Mouse (Mus musculus): ENCODE data around the gene Polr3gl.

The Polr3gl gene

GRCm38 (mm10) chr3:96573611-96574511, 20.1 kb downstream of the Polr3gl start:
- no peak for DNase-seq (ENCODE audit: low spot score in 2 of 2)

DNA sequence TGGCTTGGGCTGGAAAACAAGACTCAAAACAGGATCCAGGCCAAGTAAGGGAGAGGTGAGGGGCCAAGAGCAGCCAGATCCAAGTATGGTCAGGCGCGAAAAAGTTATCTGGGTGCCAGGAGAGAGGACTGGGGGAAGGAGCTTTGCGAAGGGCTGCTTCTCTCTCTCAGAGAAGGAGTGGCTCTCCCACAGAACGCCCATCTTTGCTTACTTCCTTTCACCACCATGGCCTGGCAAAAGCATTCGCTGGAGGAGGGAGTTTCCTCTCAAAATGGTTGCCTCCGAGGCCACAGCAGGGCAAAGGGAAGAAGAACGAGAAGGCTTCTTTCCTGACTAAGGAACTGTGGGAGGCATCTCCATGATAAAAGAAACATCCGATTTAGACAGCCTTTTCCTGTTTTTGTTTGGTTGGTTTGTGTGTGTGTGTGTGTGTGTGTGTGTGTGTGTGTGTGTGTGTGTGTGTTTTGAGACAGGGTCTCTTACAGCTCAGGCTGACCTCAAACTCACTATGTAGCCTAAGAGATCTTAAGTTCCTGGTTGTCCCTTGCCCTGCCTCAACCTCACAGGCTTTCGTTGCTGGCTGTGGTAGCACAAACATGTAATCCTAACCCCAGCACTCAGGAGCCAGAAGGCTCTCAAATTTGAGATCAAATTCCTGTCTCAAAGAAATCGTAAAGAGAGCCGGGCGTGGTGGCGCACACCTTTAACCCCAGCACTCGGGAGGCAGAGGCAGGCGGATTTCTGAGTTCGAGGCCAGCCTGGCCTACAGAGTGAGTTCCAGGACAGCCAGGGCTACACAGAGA, 21.9 kb downstream of the Polr3gl start:
- DNase-seq (ENCODE audit: low spot score in 2 of 2), result no peak

- DNase-seq (ENCODE audit: low spot score in 2 of 2), result no peak
Observed at GRCm38 (mm10) chr3:96571336-96571735, 22.6 kb downstream of the Polr3gl start.

- DNase-seq (ENCODE audit: low spot score in 2 of 2), result no peak
Observed at GRCm38 (mm10) chr3:96570643-96571042, 23.3 kb downstream of the Polr3gl start.

DNA sequence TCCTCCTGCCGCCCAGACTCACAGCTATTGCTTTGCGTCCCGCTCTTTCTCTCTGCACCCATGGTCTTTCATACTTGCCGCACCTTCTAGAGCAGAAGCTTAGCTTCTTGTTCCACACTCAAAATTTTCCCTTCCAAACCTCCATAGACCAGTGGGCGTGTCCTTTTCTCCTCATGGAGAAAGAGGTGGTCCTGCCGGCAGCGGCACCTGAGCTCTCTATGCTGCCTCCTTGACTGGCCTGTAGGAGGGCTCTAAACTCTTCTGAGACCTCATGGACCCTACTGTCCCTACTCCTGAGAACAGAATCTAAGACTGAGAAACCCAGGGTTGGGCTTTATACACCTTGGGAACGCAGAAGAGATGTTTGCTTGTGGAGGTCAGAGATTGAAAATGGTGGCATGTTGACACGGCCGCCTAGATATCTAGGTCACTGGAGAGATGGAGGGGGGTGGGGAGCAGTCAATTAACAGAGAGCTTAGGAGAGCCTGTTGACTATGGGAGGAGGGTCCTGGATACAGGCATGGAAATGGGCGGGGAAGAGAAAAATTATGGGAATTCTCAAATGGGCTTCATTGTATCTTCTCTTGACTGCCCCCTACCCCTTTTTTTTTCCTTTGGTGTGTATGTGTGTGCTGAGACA, 23.9 kb downstream of the Polr3gl start:
- no peak for DNase-seq (ENCODE audit: low spot score in 2 of 2)

DNA sequence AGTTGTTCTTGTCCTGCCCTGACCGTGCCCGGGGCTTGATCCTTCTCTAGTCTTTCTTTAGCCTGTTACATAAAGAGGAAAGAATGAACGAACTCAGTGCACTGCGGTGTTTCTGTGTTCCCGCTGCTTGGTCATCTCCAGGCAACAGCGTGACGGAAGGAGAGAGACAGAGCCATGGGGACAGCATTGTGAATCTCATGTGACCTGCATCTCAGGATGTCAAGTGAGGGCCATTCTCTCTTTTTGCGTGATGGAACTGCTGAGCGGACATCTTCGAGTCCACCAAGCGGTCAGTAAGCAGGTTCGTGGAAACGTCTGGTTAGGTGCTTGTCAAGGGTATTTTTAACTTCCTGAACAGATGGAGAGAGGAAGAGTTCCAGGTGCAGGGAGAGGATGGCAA, 24.5 kb downstream of the Polr3gl start:
- no peak for DNase-seq (ENCODE audit: low spot score in 2 of 2)

GRCm38 (mm10) chr3:96568605-96569004, 25.4 kb downstream of the Polr3gl start:
- no peak for DNase-seq (ENCODE audit: low spot score in 2 of 2)

DNA sequence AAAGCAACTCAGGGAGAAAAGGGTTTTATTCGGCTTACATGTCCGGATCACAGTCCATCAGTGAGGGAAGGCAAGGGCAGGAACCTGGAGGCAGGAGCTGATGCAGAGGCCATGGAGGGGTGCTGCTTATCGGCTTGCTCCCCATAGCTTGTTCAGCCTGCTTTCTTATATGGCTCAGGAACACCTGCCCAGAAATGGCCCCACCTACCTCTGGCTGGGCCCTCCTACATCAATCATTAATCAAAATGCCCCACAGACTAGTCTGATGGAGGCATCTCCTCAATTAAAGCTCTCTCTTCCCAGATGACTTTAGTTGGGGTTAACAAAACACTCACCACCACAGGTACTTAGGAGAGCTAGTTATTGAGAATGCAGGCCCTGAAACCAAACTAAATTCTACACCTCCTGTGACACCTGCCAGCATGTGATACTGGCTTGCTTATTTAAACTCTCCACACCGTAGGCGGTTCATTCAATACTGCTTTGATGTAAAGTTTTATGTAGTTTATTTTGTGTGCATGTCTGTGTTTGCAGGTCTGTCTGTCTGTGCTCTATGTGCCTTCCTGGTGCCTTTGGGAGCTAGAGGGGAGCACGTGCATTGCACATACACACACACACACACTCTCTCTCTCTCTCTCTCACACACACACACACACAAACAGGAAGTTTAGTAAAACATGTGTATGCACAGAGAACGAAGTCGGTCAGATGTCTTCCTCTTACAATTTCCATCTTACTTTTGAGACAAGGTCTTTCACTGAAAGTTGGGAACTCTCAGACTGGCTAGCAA, 27.1 kb downstream of the Polr3gl start:
- no peak for DNase-seq (ENCODE audit: low spot score in 2 of 2)

DNA sequence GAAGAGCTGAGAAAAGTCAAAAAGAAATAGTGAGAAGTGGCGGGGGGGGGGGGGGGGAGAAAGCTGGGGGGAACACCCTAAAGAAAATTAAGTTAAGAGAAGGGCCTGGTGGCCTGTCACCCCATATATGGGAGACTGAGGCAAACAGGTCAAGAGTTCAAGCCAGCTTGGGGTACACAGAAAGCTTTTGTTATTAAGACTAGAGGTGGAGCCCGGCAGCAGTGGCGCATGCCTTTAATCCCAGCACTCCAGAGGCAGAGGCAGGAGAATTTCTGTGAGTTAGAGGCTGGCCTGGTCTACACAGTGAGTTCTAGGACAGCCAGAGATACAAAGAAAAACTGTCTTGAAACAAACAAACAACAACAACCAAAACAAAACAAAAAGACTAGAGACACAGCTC, 28.9 kb downstream of the Polr3gl start:
- no peak for DNase-seq (ENCODE audit: low spot score in 2 of 2)

DNA sequence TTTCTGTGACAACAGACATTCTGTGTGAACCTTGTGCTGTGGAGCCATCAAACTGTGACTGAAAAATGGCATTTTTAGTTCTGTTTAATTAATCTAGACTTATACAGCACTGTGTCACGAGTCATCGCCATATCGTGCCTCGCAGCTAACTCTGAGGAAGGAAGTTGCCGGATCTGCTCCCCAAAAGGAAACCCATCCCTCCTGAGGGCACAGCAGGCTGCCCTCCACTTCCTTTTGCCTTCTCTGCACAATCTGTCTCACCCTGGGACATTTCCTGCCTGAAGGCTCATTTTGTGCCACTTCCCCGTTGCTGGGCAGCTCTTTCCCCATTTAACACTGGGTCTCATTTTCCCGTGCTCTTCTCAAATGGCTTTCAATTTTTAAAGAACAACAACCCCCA, 29.3 kb downstream of the Polr3gl start:
- peak in 1 of 2 experiments; percentile 67 for DNase-seq (ENCODE audit: low spot score in 2 of 2)

DNA sequence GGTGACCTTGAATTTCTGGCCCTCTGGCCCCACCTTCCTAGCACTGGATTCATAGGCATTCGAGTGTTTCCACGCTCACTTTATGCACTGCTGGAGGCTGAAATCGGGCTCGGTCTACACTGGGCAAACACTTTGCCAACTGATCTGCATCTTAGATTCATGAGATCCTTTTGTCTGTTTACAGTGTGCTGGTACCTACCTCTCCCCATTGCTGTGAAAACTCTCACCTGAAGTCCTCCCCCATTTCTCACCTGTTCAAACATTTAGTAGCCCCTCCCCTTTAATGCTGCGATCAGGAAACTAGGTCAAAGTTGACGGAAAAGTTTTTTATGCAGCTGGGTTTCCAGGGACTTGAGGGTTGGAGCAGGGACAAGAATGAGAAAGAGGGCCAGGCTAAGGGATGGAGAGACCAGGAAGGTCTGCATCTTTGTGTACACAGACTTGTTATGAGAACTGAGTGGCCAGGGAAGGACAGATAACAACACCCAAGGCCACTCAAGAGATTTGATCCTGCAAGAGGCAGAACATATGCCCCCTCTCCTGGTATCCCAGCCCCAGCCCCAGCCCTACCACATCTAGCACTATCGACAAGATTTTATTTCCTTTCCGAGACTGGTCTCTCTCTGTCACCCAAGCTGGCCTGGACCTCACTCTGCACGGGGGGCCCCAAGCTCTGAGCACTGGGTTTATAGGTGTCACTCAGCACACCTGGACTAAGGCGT, 29.9 kb downstream of the Polr3gl start:
- no peak for DNase-seq (ENCODE audit: low spot score in 2 of 2)

GRCm38 (mm10) chr3:96563267-96563666, 30.7 kb downstream of the Polr3gl start:
- peak in 1 of 2 experiments; percentile 40 for DNase-seq (ENCODE audit: low spot score in 2 of 2)

GRCm38 (mm10) chr3:96561946-96562681, 31.9 kb downstream of the Polr3gl start:
- DNase-seq (ENCODE audit: low spot score in 2 of 2), result no peak

- DNase-seq (ENCODE audit: low spot score in 2 of 2), result peak; percentile 36 to 43
Observed at GRCm38 (mm10) chr3:96560881-96561668, 32.9 kb downstream of the Polr3gl start.

DNA sequence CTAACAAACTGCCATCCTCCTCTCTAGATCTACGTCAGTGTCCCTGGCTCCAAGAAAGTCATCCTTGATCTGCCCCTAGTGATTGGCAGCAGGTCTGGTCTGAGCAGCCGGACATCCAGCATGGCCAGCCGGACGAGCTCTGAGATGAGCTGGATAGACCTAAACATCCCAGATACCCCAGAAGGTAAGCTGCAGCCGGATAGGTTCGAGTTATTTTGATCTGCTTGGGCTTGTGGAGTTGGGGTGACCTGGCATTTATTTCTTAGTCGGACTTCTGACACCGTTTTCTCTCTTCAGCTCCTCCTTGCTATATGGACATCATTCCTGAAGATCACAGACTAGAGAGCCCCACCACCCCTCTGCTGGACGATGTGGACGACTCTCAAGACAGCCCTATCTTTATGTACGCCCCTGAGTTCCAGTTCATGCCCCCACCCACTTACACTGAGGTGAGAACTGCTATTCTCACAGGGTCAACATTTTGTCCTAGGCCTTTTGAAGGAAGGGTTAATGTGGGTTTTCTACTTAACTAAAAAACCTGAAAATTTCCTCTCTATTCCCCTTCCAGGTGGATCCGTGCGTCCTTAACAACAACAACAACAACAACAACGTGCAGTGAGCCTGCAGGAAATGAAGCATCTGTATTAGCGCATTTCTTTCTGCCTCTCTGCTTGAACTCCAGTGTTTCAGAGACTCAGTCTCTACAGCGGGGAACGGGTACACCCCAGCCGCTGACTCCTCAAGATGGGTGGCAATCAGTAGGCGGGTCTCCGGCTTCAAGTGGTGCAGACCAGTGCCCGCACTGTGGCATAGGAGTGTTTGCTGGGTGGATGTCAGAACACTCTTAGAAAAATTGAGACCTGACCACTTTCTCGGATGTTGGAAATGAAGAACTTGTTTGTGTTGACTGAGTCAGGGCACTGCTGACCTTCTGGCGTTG, 33.8 kb downstream of the Polr3gl start:
- no peak for DNase-seq (ENCODE audit: low spot score in 2 of 2)

- peak in 1 of 2 experiments; percentile 46 for DNase-seq (ENCODE audit: low spot score in 2 of 2)
Observed at GRCm38 (mm10) chr3:96559398-96559910, 34.5 kb downstream of the Polr3gl start.

DNA sequence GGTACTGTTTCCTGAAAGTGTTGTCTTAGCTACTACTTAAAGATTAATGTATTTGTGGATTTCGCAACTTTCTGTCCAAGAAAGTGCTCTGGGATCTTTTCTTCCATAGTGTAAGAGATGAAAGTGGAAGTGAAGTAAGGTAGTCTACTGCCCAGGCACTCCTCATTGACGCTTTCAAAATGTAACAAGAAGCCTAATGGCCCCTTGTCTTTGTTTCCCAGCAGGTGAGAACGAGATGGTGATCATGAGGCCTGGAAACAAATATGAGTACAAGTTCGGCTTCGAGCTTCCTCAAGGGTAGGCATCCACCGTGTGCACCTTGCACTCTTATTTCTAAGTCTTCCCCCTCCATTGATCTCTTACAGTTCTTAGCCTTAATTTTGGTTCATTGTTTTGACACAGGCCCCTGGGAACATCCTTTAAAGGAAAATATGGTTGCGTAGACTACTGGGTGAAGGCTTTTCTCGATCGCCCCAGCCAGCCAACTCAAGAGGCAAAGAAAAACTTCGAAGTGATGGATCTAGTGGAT, 35.2 kb downstream of the Polr3gl start:
- no peak for DNase-seq (ENCODE audit: low spot score in 2 of 2)

- no peak for DNase-seq (ENCODE audit: low spot score in 2 of 2)
Observed at GRCm38 (mm10) chr3:96558159-96558558, 35.8 kb downstream of the Polr3gl start.

All from natural killer cell, adult 2 months (primary cell).